Mouse (Mus musculus): Measurements from ENCODE around the gene Ints13. TPM values are rescaled to one million over a fixed set of nuclear protein-coding genes. Genes with fewer than 3 reads are reported as not detected.
"Not testable (repeated sequence)": the region's sequence is repeated elsewhere in the genome, so short reads cannot be mapped to it uniquely, and the experiment has no call there.

Ints13 gene
- polyA plus RNA-seq, 1 experiment from 2014 or later: 75.7 TPM

GRCm38 (mm10) chr6:146580381-146580926, 2.8 kb upstream of the Ints13 start:
- ATAC-seq (ENCODE audit: insufficient number of reproducible peaks, insufficient read depth, low FRiP score, low TSS enrichment, low read depth): no peak

GRCm38 (mm10) chr6:146578586-146578985, 951 bp upstream of the Ints13 start:
- Histone ChIP-seq H3K4me3 (peak overlapping the region; percentile 92), H3K4me2 (peak overlapping the region; percentile 70), H3K27ac (peak overlapping the region; percentile 96), H3K4me1 (peaks cover 30% of the 10 kb centered on the region), H3K36me3 (0 out of 2 replicates have a peak, but pooled peaks cover 5% of the 10 kb centered on the region), H3K27me3 (no peaks in the 10 kb centered on the region), H3K9me3 (no peaks in the 10 kb centered on the region), H3K9ac (peak overlapping the region; percentile 96)
- WGBS: 8% methylated on average over 7 of the region's 7 CpGs
- ATAC-seq (ENCODE audit: insufficient number of reproducible peaks, insufficient read depth, low FRiP score, low TSS enrichment, low read depth): no peak

More at GRCm38 (mm10) chr6:146580381-146580926, 2.8 kb upstream of the Ints13 start:
- whole genome bisulfite sequencing: 23% methylated on average over 2 of the region's 2 CpGs
- Histone ChIP-seq H3K9me3 (no peaks in the 10 kb centered on the region), H3K27me3 (no peaks in the 10 kb centered on the region), H3K4me2 (no peak overlapping the region), H3K9ac (no peak overlapping the region), H3K27ac (no peak overlapping the region), H3K4me1 (peaks cover 25% of the 10 kb centered on the region), H3K36me3 (peaks cover under 1% of the 10 kb centered on the region), H3K4me3 (no peak overlapping the region)

- under 1% methylated on average over 22 of the region's 22 CpGs for WGBS
- ATAC-seq (ENCODE audit: insufficient number of reproducible peaks, insufficient read depth, low FRiP score, low TSS enrichment, low read depth): peak; percentile 48
- peak overlapping the region; percentile 92 for H3K4me3 ChIP-seq
- H3K27me3 ChIP-seq: no peaks in the 10 kb centered on the region
- H3K4me2 ChIP-seq: peak overlapping the region; percentile 70
- H3K36me3 ChIP-seq: 0 out of 2 replicates have a peak, but pooled peaks cover 5% of the 10 kb centered on the region
- H3K9me3 ChIP-seq: no peaks in the 10 kb centered on the region
- H3K9ac ChIP-seq: peak overlapping the region; percentile 96
- H3K27ac ChIP-seq: peak overlapping the region; percentile 96
- H3K4me1 ChIP-seq: peaks cover 30% of the 10 kb centered on the region
Measured at GRCm38 (mm10) chr6:146578111-146578531, 486 bp upstream of the Ints13 start.

GRCm38 (mm10) chr6:146576903-146577302, 732 bp downstream of the Ints13 start, which contains the start of gene Fgfr1op2:
Gene Fgfr1op2, plus strand, starts transcription at chr6:146577203.
- H3K4me1 ChIP-seq: peaks cover 25% of the 10 kb centered on the region
- H3K27ac ChIP-seq: peak within 1 kb of the TSS; percentile 96
- ATAC-seq (ENCODE audit: insufficient number of reproducible peaks, insufficient read depth, low FRiP score, low TSS enrichment, low read depth): no peak
- peak within 1 kb of the TSS; percentile 70 for H3K4me2 ChIP-seq
- 0 out of 2 replicates have a peak, but pooled peaks cover 5% of the 10 kb centered on the region for H3K36me3 ChIP-seq
- H3K9ac ChIP-seq: peak within 1 kb of the TSS; percentile 96
- H3K9me3 ChIP-seq: no peaks in the 10 kb centered on the region
- H3K27me3 ChIP-seq: no peaks in the 10 kb centered on the region
- H3K4me3 ChIP-seq: peak within 1 kb of the TSS; percentile 92
- under 1% methylated on average over 13 of the region's 13 CpGs for WGBS

- peaks cover 19% of the 10 kb centered on the region for H3K4me1 ChIP-seq
- ATAC-seq (ENCODE audit: insufficient number of reproducible peaks, insufficient read depth, low FRiP score, low TSS enrichment, low read depth): no peak
- H3K27me3 ChIP-seq: no peaks in the 10 kb centered on the region
- H3K27ac ChIP-seq: no peak overlapping the region
- H3K4me2 ChIP-seq: no peak overlapping the region
- no peaks in the 10 kb centered on the region for H3K9me3 ChIP-seq
- no peak overlapping the region for H3K4me3 ChIP-seq
- no peak overlapping the region for H3K9ac ChIP-seq
- peaks cover 12% of the 10 kb centered on the region for H3K36me3 ChIP-seq
Measured at GRCm38 (mm10) chr6:146572073-146572472, 5.6 kb downstream of the Ints13 start.

- not testable (repeated sequence) for H3K4me2 ChIP-seq; H3K27me3 ChIP-seq; ATAC-seq (ENCODE audit: insufficient number of reproducible peaks, insufficient read depth, low FRiP score, low TSS enrichment, low read depth); H3K4me1 ChIP-seq; H3K4me3 ChIP-seq; H3K27ac ChIP-seq; H3K9me3 ChIP-seq; H3K9ac ChIP-seq
- peaks cover 56% of the 10 kb centered on the region for H3K36me3 ChIP-seq
- WGBS: 88% methylated on average over 1 of the region's 1 CpGs
Measured at GRCm38 (mm10) chr6:146562461-146562860, 15.2 kb downstream of the Ints13 start.

GRCm38 (mm10) chr6:146551326-146551725, 26.3 kb downstream of the Ints13 start:
- no peak overlapping the region for H3K27ac ChIP-seq
- H3K36me3 ChIP-seq: peaks cover 78% of the 10 kb centered on the region
- H3K4me2 ChIP-seq: no peak overlapping the region

GRCm38 (mm10) chr6:146550421-146550820, 27.2 kb downstream of the Ints13 start:
- no peak overlapping the region for H3K27ac ChIP-seq
- no peak overlapping the region for H3K4me2 ChIP-seq
- H3K27me3 ChIP-seq: no peaks in the 10 kb centered on the region
- WGBS: 93% methylated on average over 2 of the region's 2 CpGs
- no peak overlapping the region for H3K9ac ChIP-seq
- H3K4me3 ChIP-seq: no peak overlapping the region
- H3K36me3 ChIP-seq: peaks cover 75% of the 10 kb centered on the region
- H3K9me3 ChIP-seq: no peaks in the 10 kb centered on the region
- ATAC-seq (ENCODE audit: insufficient number of reproducible peaks, insufficient read depth, low FRiP score, low TSS enrichment, low read depth): no peak
- no peaks in the 10 kb centered on the region for H3K4me1 ChIP-seq

More at GRCm38 (mm10) chr6:146551326-146551725, 26.3 kb downstream of the Ints13 start:
- H3K9ac ChIP-seq: no peak overlapping the region
- ATAC-seq (ENCODE audit: insufficient number of reproducible peaks, insufficient read depth, low FRiP score, low TSS enrichment, low read depth): no peak
- H3K9me3 ChIP-seq: no peaks in the 10 kb centered on the region
- H3K27me3 ChIP-seq: no peaks in the 10 kb centered on the region
- H3K4me1 ChIP-seq: no peaks in the 10 kb centered on the region
- H3K4me3 ChIP-seq: no peak overlapping the region

- Histone ChIP-seq H3K4me3 (no peak overlapping the region), H3K4me2 (no peak overlapping the region), H3K36me3 (peaks cover 35% of the 10 kb centered on the region), H3K27ac (no peak overlapping the region), H3K27me3 (no peaks in the 10 kb centered on the region), H3K9me3 (no peaks in the 10 kb centered on the region), H3K4me1 (no peaks in the 10 kb centered on the region), H3K9ac (no peak overlapping the region)
- 71% methylated on average over 4 of the region's 5 CpGs for WGBS
- no peak for ATAC-seq (ENCODE audit: insufficient number of reproducible peaks, insufficient read depth, low FRiP score, low TSS enrichment, low read depth)
Measured at GRCm38 (mm10) chr6:146545289-146545865, 32.3 kb downstream of the Ints13 start.

- Histone ChIP-seq H3K27me3 (no peaks in the 10 kb centered on the region), H3K4me2 (no peak overlapping the region), H3K9ac (no peak overlapping the region), H3K27ac (no peak overlapping the region), H3K9me3 (no peaks in the 10 kb centered on the region), H3K4me1 (no peaks in the 10 kb centered on the region), H3K4me3 (no peak overlapping the region), H3K36me3 (peaks cover 29% of the 10 kb centered on the region)
- ATAC-seq (ENCODE audit: insufficient number of reproducible peaks, insufficient read depth, low FRiP score, low TSS enrichment, low read depth): no peak
- 91% methylated on average over 1 of the region's 1 CpGs for WGBS
Measured at GRCm38 (mm10) chr6:146544622-146545021, 33.0 kb downstream of the Ints13 start.

- Histone ChIP-seq H3K4me1 (no peaks in the 10 kb centered on the region), H3K4me3 (no peak overlapping the region), H3K9ac (no peak overlapping the region), H3K36me3 (no peaks in the 10 kb centered on the region), H3K27me3 (no peaks in the 10 kb centered on the region), H3K4me2 (no peak overlapping the region), H3K9me3 (no peaks in the 10 kb centered on the region; the same call in 1 of the 2 replicates), H3K27ac (no peak overlapping the region)
- WGBS: 87% methylated on average over 3 of the region's 3 CpGs
- no peak for ATAC-seq (ENCODE audit: insufficient number of reproducible peaks, insufficient read depth, low FRiP score, low TSS enrichment, low read depth)
Measured at GRCm38 (mm10) chr6:146540386-146540785, 37.2 kb downstream of the Ints13 start.

GRCm38 (mm10) chr6:146538661-146539060, 39.0 kb downstream of the Ints13 start:
- Histone ChIP-seq H3K4me2 (no peak overlapping the region), H3K36me3 (no peaks in the 10 kb centered on the region), H3K4me1 (no peaks in the 10 kb centered on the region), H3K27me3 (no peaks in the 10 kb centered on the region), H3K9ac (no peak overlapping the region), H3K27ac (no peak overlapping the region), H3K9me3 (no peaks in the 10 kb centered on the region; the same call in 1 of the 2 replicates), H3K4me3 (no peak overlapping the region)
- 64% methylated on average over 4 of the region's 4 CpGs for WGBS
- ATAC-seq (ENCODE audit: insufficient number of reproducible peaks, insufficient read depth, low FRiP score, low TSS enrichment, low read depth): no peak

All from embryonic facial prominence, embryonic 13.5 days (tissue).